Mouse (Mus musculus): Measurements from ENCODE around the gene Cd164l2.

The Cd164l2 gene

GRCm38 (mm10) chr4:133194482-133194881, 17.4 kb upstream of the Cd164l2 start:
- no peak for DNase-seq (ENCODE audit: low read depth in 1 of 2, low spot score in 2 of 2)

GRCm38 (mm10) chr4:133195014-133195413, 16.9 kb upstream of the Cd164l2 start:
- no peak for DNase-seq (ENCODE audit: low read depth in 1 of 2, low spot score in 2 of 2)

- no peak for DNase-seq (ENCODE audit: low read depth in 1 of 2, low spot score in 2 of 2)
These were observed 15.8 kb upstream of the Cd164l2 start for GRCm38 (mm10) chr4:133196136-133196535.

- no peak for DNase-seq (ENCODE audit: low read depth in 1 of 2, low spot score in 2 of 2)
These were observed 15.1 kb upstream of the Cd164l2 start for GRCm38 (mm10) chr4:133196852-133197251.

- DNase-seq (ENCODE audit: low read depth in 1 of 2, low spot score in 2 of 2): no peak
These were observed 14.6 kb upstream of the Cd164l2 start for GRCm38 (mm10) chr4:133197355-133197754.

- no peak for DNase-seq (ENCODE audit: low read depth in 1 of 2, low spot score in 2 of 2)
These were observed 14.1 kb upstream of the Cd164l2 start for GRCm38 (mm10) chr4:133197801-133198286.

- no peak for DNase-seq (ENCODE audit: low read depth in 1 of 2, low spot score in 2 of 2)
These were observed 13.4 kb upstream of the Cd164l2 start for GRCm38 (mm10) chr4:133198337-133199180.

- no peak for DNase-seq (ENCODE audit: low read depth in 1 of 2, low spot score in 2 of 2)
These were observed 12.2 kb upstream of the Cd164l2 start for GRCm38 (mm10) chr4:133199743-133200142.

- no peak for DNase-seq (ENCODE audit: low read depth in 1 of 2, low spot score in 2 of 2)
These were observed 11.6 kb upstream of the Cd164l2 start for GRCm38 (mm10) chr4:133200343-133200742.

- peak in 1 of 2 experiments; percentile 22 for DNase-seq (ENCODE audit: low read depth in 1 of 2, low spot score in 2 of 2)
These were observed 10.7 kb upstream of the Cd164l2 start for GRCm38 (mm10) chr4:133201006-133201771.

- DNase-seq (ENCODE audit: low read depth in 1 of 2, low spot score in 2 of 2): no peak
These were observed 9.7 kb upstream of the Cd164l2 start for GRCm38 (mm10) chr4:133202254-133202653.

- no peak for DNase-seq (ENCODE audit: low read depth in 1 of 2, low spot score in 2 of 2)
These were observed 8.3 kb upstream of the Cd164l2 start for GRCm38 (mm10) chr4:133203591-133203990.

GRCm38 (mm10) chr4:133204379-133204778, 7.6 kb upstream of the Cd164l2 start:
- no peak for DNase-seq (ENCODE audit: low read depth in 1 of 2, low spot score in 2 of 2)

GRCm38 (mm10) chr4:133209366-133209765, 2.6 kb upstream of the Cd164l2 start:
- peak in 1 of 2 experiments; percentile 32 for DNase-seq (ENCODE audit: low read depth in 1 of 2, low spot score in 2 of 2)

- no peak for DNase-seq (ENCODE audit: low read depth in 1 of 2, low spot score in 2 of 2)
These were observed 1.7 kb upstream of the Cd164l2 start for GRCm38 (mm10) chr4:133210023-133210787.

- no peak for DNase-seq (ENCODE audit: low read depth in 1 of 2, low spot score in 2 of 2)
These were observed 1.0 kb upstream of the Cd164l2 start for GRCm38 (mm10) chr4:133210788-133211390.

GRCm38 (mm10) chr4:133212562-133213267, 784 bp downstream of the Cd164l2 start:
- DNase-seq (ENCODE audit: low read depth in 1 of 2, low spot score in 2 of 2): peak in 1 of 2 experiments; percentile 66

GRCm38 (mm10) chr4:133213268-133213590, 1.3 kb downstream of the Cd164l2 start:
- DNase-seq (ENCODE audit: low read depth in 1 of 2, low spot score in 2 of 2): no peak

GRCm38 (mm10) chr4:133213661-133214060, 1.7 kb downstream of the Cd164l2 start:
- no peak for DNase-seq (ENCODE audit: low read depth in 1 of 2, low spot score in 2 of 2)

- peak in 1 of 2 experiments; percentile 36 for DNase-seq (ENCODE audit: low read depth in 1 of 2, low spot score in 2 of 2)
These were observed 5.7 kb downstream of the Cd164l2 start for GRCm38 (mm10) chr4:133217641-133218040.
